Mouse (Mus musculus): ENCODE data around the gene Kcne4. TPM values are rescaled to one million over a fixed set of nuclear protein-coding genes. Genes with fewer than 3 reads are reported as not detected.

Kcne4 gene
- polyA plus RNA-seq, 1 experiment from 2014 or later, result 3.0 TPM

DNA sequence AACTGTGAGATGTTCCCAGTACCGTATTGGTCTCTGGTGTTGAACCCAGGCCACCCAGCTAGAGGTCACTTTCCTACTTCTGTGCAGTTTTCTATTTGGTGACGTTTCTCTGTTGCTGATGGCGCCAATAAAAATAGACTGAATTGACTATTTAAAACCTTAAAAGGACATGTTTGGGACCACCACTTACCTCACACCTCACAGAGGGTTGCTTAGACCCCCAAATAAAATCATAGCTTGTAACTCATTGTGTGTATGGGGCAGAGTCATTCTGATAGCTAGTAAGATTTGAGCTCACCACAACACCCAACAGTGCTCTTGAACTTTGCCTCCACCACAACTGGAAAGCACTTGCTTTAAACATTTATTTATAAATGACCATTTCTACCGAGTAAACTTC is 43.0 kb downstream of the Kcne4 start:
- no peak for DNase-seq (ENCODE audit: low spot score)

DNA sequence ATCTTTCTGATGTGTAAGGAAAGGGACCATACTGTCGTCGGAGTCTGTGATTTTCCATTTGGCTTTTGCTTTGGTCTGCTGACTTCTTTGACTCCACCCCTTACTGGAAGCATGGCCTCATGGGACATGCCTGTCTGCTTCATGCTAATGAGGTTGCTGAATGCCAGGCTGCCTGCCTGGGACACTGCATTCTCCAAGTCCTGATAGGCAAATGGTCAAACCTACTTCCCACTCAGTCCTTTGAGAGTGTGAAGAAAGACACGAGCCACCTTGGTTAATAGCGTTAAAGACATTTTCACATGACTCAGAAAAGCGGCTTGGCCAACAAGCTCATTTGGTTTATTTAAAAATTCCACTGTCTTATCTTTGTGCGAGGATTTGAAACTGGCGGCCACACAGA is 43.5 kb downstream of the Kcne4 start:
- no peak for DNase-seq (ENCODE audit: low spot score)

DNA sequence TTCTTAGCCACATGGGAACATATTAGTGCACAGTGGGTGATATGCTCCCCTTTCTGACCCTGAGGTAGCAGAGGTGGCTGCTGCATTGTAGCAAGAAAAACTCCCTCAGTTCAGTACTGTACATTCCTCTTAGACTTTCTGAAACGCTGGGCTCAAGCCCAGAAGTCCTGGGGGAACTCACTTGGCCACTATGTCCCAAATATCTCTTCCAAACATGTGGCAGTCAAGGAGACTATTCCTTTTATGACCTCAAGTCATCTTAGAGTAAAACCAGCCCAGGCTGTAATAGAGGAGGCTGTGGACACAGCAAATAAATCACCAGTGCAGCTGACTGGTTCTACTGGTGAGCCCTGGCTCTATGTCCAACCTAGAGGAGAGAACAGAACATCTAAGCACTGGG is 45.7 kb downstream of the Kcne4 start:
- no peak for DNase-seq (ENCODE audit: low spot score)

DNA sequence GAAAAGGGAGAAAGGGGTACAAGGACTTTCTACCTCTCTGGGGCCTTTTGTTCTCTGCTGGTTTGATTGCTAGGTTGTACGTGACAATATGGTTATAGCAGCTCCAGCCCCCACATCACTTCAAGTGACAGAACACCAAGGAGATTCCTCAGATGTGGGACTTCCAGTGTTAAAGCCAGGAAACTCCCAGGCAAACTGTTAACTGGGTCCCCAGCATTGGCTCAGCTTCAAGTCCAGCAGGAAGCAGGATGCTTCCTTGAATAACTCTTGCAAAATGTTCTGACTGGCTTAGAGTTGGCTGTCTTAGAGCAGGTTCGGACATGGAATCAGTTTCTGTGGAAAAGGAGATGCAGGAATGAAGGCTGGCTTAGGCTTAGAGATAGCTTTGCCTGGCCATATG is 47.3 kb downstream of the Kcne4 start:
- no peak for DNase-seq (ENCODE audit: low spot score)

DNA sequence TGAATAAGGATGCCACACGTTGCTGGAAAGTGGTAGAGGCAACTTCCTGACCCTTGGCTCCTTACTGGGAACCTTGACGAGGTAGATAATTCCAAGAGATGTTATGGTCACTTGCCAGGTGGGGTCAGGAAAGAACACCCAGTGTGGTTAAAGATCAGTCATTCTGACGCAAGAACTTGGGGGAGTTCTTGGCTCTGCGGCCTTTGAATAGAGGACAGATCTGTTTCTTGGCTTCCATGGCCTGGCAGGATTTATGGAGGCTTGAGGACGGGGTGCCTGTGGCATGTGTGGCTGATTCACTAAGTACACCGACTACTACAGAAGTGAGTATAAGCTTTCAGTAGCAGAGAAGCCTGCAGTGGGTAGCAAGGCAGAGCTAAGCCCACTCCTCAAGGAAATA is 47.8 kb downstream of the Kcne4 start:
- no peak for DNase-seq (ENCODE audit: low spot score)

DNA sequence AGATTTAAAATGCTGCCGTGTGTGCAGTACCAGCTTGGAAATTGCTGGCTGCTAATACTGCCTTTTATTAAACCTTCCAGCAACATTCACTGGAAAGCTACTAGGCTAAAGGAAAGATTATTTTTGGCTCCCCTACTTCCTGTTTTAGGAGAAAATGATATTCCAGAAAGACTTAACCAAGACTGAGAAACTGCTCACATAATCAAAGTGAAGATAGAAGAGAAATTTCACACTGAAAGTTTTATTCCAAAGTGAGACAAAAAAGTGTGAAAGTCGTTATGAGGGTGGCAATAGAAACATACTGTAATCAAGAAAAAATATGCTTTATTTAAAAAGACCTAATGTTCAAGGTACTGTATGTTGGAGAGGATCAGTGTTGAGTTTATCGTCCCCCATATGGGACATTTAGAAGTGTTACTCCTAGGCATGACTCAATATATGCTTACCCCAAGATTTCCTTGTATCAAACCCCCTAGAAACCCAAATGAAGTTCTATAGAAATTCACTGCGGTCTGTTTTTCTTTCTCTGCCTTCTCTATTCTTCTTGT is 48.3 kb downstream of the Kcne4 start:
- no peak for DNase-seq (ENCODE audit: low spot score)

DNA sequence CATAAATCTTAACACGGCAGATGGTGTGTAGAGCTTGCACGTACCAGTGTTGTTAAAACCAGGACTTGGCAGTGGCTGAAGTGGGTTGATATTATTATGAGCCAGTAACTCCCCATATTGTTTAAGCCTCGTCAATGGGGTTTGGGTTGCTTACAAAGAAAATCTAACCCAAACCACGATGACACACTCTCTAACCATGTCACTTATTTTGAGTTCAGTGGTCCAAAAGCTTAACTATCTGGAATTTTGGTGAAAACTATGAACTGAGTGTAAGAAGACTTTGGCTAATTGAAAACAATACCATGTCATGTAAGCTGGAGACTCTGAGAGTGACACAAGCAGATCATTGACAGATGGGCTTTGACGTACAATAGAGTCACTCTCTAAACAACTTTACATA is 49.4 kb downstream of the Kcne4 start:
- DNase-seq (ENCODE audit: low spot score), result no peak

DNA sequence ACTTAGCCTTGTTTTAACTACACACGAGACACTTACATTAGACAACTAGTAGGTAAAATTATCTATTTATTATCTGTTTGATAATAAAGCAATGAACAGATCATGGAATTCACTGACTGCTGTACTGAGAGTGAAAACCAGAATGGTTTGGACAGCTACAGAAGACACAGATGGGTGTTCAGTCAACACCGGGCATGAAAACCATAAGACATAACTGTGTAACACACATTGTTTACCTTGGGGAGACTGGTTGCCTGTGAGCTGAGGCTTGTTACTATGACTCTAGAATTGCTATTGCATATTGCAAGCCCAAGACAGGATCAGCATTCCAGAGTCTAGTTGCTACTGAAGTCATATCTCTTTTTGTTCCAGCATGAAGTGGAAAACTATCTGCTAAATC is 49.9 kb downstream of the Kcne4 start:
- no peak for DNase-seq (ENCODE audit: low spot score)

Other genes starting within 250 kb of the Kcne4 start
- 31.1 and 32.4 TPM in 2 replicates for gene Acsl3, start 158.9 kb upstream of the Kcne4 start, polyA plus RNA-seq (2015; fragmentation: Nextera tagmentation; extraction: Ambion mirVana)
- 3.1 and 3.5 TPM in 2 replicates for gene Utp14b, start 158.7 kb upstream of the Kcne4 start, polyA plus RNA-seq (2015; fragmentation: Nextera tagmentation; extraction: Ambion mirVana)

All from thymus, postnatal 0 days (tissue).